In the genomic region with DNA sequence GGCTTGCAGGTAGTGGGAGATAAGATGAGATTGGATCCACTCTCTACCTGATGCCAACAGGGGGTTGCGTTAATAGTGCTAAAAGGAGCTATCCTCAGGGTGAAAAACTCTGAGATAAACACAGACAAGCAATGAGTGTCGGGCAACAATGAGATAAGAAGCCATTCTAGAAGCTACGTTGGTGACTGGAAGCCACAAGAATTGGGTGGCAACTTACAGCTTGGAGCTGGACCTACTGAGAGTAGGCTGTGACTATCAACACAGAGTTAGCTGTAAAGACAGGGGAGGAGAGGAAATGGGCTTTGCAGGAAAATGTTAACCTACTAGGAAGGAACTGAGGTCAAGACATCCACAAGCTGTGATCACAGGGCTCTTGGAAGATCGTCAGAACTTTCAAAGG, we compare ENCODE assay signal across 22 mouse cellular contexts.
DNase-seq lines count a peak whose midpoint lies in the region; ATAC-seq and TF ChIP-seq lines count a peak whose summit lies in the region.
"Had no signal": no experiment of that assay in that cellular context is flagged by ENCODE, and none has a peak within 500 bp of the region (broad histone marks: within the 10 kb centered on the region; RNA-seq: fewer than 3 reads in every experiment).

No protein-coding gene starts in this region.

- 0 out of 4 replicates have a peak, but pooled peaks of 1 of the 2 experiments have one; percentile 16 for TF ChIP-seq EP300 in MEL (IDR thresholded peaks at IDR 0.05; ENCODE audit: low read depth in 1 of 2, low read length in 2 of 2)

- TF ChIP-seq POLR2A in MEL (IDR thresholded peaks at IDR 0.05; ENCODE audit: control insufficient read depth in 1 of 2, insufficient read depth in 1 of 2, low read depth in 1 of 2, low read length in 2 of 2, poor library complexity in 1 of 2): no peak

- no peak for TF ChIP-seq CTCF in hindbrain, postnatal 0 days (IDR thresholded peaks at IDR 0.05; ENCODE audit: low read depth)
- TF ChIP-seq CTCF in MEL (IDR thresholded peaks at IDR 0.05 in 2 of 3, conservative IDR thresholded peaks at IDR 0.05 in 1 of 3; ENCODE audit: control insufficient read depth in 1 of 3, insufficient read depth in 1 of 3, low read depth in 2 of 3, low read length in 3 of 3, poor library complexity in 1 of 3, severe bottlenecking in 1 of 3): no peak

- ATAC-seq in forebrain, embryonic 13.5 days: no peak
- ATAC-seq in forebrain, embryonic 16.5 days: no peak
- no peak for ATAC-seq in hindbrain, embryonic 13.5 days (ENCODE audit: low FRiP score)
- no peak for ATAC-seq in hindbrain, postnatal 0 days
- ATAC-seq in megakaryocyte progenitor cell, adult 5-6 weeks (replicated peaks; ENCODE audit: poor library complexity): peak; percentile 73
- ATAC-seq: midbrain, embryonic 16.5 days had no signal

- 82% methylated on average over 4 of the region's 4 CpGs for WGBS in forebrain, embryonic 13.5 days
- 85% methylated on average over 4 of the region's 4 CpGs for WGBS in forebrain, embryonic 16.5 days
- 79% methylated on average over 4 of the region's 4 CpGs for WGBS in hindbrain, embryonic 13.5 days
- WGBS in hindbrain, postnatal 0 days: 82% methylated on average over 4 of the region's 4 CpGs
- 74% methylated on average over 4 of the region's 4 CpGs for WGBS in embryonic facial prominence, embryonic 10.5 days

- H3K36me3 ChIP-seq in forebrain, embryonic 13.5 days (ENCODE audit: poor library complexity, severe bottlenecking): no peaks in the 10 kb centered on the region
- no peaks in the 10 kb centered on the region for H3K36me3 ChIP-seq in forebrain, embryonic 16.5 days (ENCODE audit: control insufficient read depth, insufficient read depth)
- H3K36me3 ChIP-seq in hindbrain, embryonic 13.5 days: no peaks in the 10 kb centered on the region
- no peaks in the 10 kb centered on the region for H3K36me3 ChIP-seq in hindbrain, postnatal 0 days (ENCODE audit: insufficient read depth, low read length)
- no peaks in the 10 kb centered on the region for H3K36me3 ChIP-seq in MEL (ENCODE audit: control insufficient read depth in 1 of 2, insufficient read depth in 2 of 2, low read length in 2 of 2)
- H3K36me3 ChIP-seq in embryonic facial prominence, embryonic 10.5 days (replicated peaks): no peaks in the 10 kb centered on the region
- H3K36me3 ChIP-seq: embryonic facial prominence, embryonic 12.5 days; heart, embryonic 13.5 days; hindbrain, embryonic 15.5 days; limb, embryonic 13.5 days; lung, embryonic 15.5 days had no signal

- H3K9ac ChIP-seq in forebrain, embryonic 13.5 days: no peak overlapping the region
- no peak overlapping the region for H3K9ac ChIP-seq in forebrain, embryonic 16.5 days (replicated peaks; ENCODE audit: low read depth, low read length)
- H3K9ac ChIP-seq in hindbrain, embryonic 13.5 days: no peak overlapping the region
- H3K9ac ChIP-seq in hindbrain, postnatal 0 days (replicated peaks; ENCODE audit: low read length): no peak overlapping the region
- no peak overlapping the region for H3K9ac ChIP-seq in MEL (ENCODE audit: control insufficient read depth, low read depth, low read length, poor library complexity, severe bottlenecking)
- H3K9ac ChIP-seq: embryonic facial prominence, embryonic 12.5 days; heart, embryonic 13.5 days; hindbrain, embryonic 15.5 days; limb, embryonic 13.5 days; lung, embryonic 15.5 days had no signal

- no peak overlapping the region for H3K4me2 ChIP-seq in forebrain, embryonic 13.5 days
- no peak overlapping the region for H3K4me2 ChIP-seq in forebrain, embryonic 16.5 days (ENCODE audit: low read length)
- H3K4me2 ChIP-seq in hindbrain, embryonic 13.5 days: no peak overlapping the region
- no peak overlapping the region for H3K4me2 ChIP-seq in hindbrain, postnatal 0 days (ENCODE audit: low read depth, low read length)
- H3K4me2 ChIP-seq: embryonic facial prominence, embryonic 12.5 days; heart, embryonic 13.5 days; hindbrain, embryonic 15.5 days; limb, embryonic 13.5 days; liver, embryonic 11.5 days; lung, embryonic 15.5 days had no signal

- no peak for TF ChIP-seq RAD21 in MEL (IDR thresholded peaks at IDR 0.05; ENCODE audit: low read depth, low read length)

- H3K4me3 ChIP-seq in forebrain, embryonic 13.5 days: no peak overlapping the region
- H3K4me3 ChIP-seq in forebrain, embryonic 16.5 days (replicated peaks; ENCODE audit: low read length): no peak overlapping the region
- no peak overlapping the region for H3K4me3 ChIP-seq in hindbrain, embryonic 13.5 days
- H3K4me3 ChIP-seq in hindbrain, postnatal 0 days (ENCODE audit: low read length): no peak overlapping the region
- H3K4me3 ChIP-seq in MEL (ENCODE audit: control insufficient read depth in 1 of 2, insufficient read depth in 1 of 2, low read depth in 2 of 2, low read length in 2 of 2): no peak overlapping the region
- no peak overlapping the region for H3K4me3 ChIP-seq in embryonic facial prominence, embryonic 10.5 days
- H3K4me3 ChIP-seq: embryonic facial prominence, embryonic 12.5 days; heart, embryonic 13.5 days; hindbrain, embryonic 15.5 days; layer of hippocampus, adult 2 months; left cerebral cortex, adult 2 months; limb, embryonic 13.5 days; lung, embryonic 15.5 days; myocyte had no signal

- peaks cover 25% of the 10 kb centered on the region for H3K4me1 ChIP-seq in forebrain, embryonic 13.5 days
- H3K4me1 ChIP-seq in forebrain, embryonic 16.5 days (replicated peaks; ENCODE audit: control insufficient read depth, insufficient read depth, low read length): peaks cover 19% of the 10 kb centered on the region
- H3K4me1 ChIP-seq in hindbrain, embryonic 13.5 days (replicated peaks): peaks cover 19% of the 10 kb centered on the region
- 0 out of 2 replicates have a peak, but pooled peaks cover 2% of the 10 kb centered on the region for H3K4me1 ChIP-seq in hindbrain, postnatal 0 days (ENCODE audit: insufficient read depth, low read length)
- H3K4me1 ChIP-seq in MEL (ENCODE audit: control insufficient read depth in 1 of 2, insufficient read depth in 2 of 2, low read length in 2 of 2): peaks cover 0 to 7% of the 10 kb centered on the region in 2 experiments; a peak in 1 of 4 replicates
- peaks cover 7% of the 10 kb centered on the region for H3K4me1 ChIP-seq in embryonic facial prominence, embryonic 10.5 days
- H3K4me1 ChIP-seq: heart, embryonic 13.5 days; lung, embryonic 15.5 days; megakaryocyte, embryonic 14.5 days had no signal

- no peaks in the 10 kb centered on the region for H3K9me3 ChIP-seq in forebrain, embryonic 13.5 days (replicated peaks)
- H3K9me3 ChIP-seq in forebrain, embryonic 16.5 days (ENCODE audit: control insufficient read depth, low read length): no peaks in the 10 kb centered on the region
- no peaks in the 10 kb centered on the region for H3K9me3 ChIP-seq in hindbrain, embryonic 13.5 days
- no peaks in the 10 kb centered on the region for H3K9me3 ChIP-seq in hindbrain, postnatal 0 days (ENCODE audit: low read length)
- H3K9me3 ChIP-seq in MEL (replicated peaks; ENCODE audit: insufficient read depth, low read length): no peaks in the 10 kb centered on the region
- H3K9me3 ChIP-seq in embryonic facial prominence, embryonic 10.5 days: no peaks in the 10 kb centered on the region
- H3K9me3 ChIP-seq: embryonic facial prominence, embryonic 12.5 days; heart, embryonic 13.5 days; hindbrain, embryonic 15.5 days; limb, embryonic 13.5 days; lung, embryonic 15.5 days; megakaryocyte, embryonic 14.5 days had no signal

- no peak for DNase-seq in hindbrain, postnatal 0 days (ENCODE audit: low spot score)
- DNase-seq in MEL (ENCODE audit: low read depth, low spot score): peak; percentile 33
- DNase-seq in embryonic facial prominence, embryonic 10.5 days (ENCODE audit: low spot score): no peak
- DNase-seq: heart, postnatal 10 days; lung, postnatal 36 days; thymus, adult 2 months; thymus, postnatal 36 days had no signal

- H3K27me3 ChIP-seq in forebrain, embryonic 13.5 days: no peaks in the 10 kb centered on the region
- no peaks in the 10 kb centered on the region for H3K27me3 ChIP-seq in forebrain, embryonic 16.5 days (replicated peaks; ENCODE audit: control insufficient read depth, insufficient read depth, low read length)
- no peaks in the 10 kb centered on the region for H3K27me3 ChIP-seq in hindbrain, embryonic 13.5 days
- no peaks in the 10 kb centered on the region for H3K27me3 ChIP-seq in hindbrain, postnatal 0 days (ENCODE audit: insufficient read depth, low read length)
- H3K27me3 ChIP-seq in MEL (ENCODE audit: control insufficient read depth in 1 of 2, insufficient read depth in 2 of 2, low read length in 2 of 2): peaks cover 2 to 4% of the 10 kb centered on the region in 2 experiments; a peak in 2 of 4 replicates
- H3K27me3 ChIP-seq in embryonic facial prominence, embryonic 10.5 days (replicated peaks; ENCODE audit: low read depth, poor library complexity, severe bottlenecking): no peaks in the 10 kb centered on the region
- H3K27me3 ChIP-seq: embryonic facial prominence, embryonic 12.5 days; heart, embryonic 13.5 days; hindbrain, embryonic 15.5 days; lung, embryonic 15.5 days; megakaryocyte, embryonic 14.5 days had no signal

- no peaks in the 10 kb centered on the region for H3K79me2 ChIP-seq in MEL (ENCODE audit: control insufficient read depth, insufficient read depth, low read length, poor library complexity)

- peak overlapping the region; percentile 67 for H3K27ac ChIP-seq in forebrain, embryonic 13.5 days
- H3K27ac ChIP-seq in forebrain, embryonic 16.5 days (ENCODE audit: low read length): no peak overlapping the region; the same call in 1 of the 2 replicates
- peak overlapping the region; percentile 64; the same call in 1 of the 2 replicates for H3K27ac ChIP-seq in hindbrain, embryonic 13.5 days
- H3K27ac ChIP-seq in hindbrain, postnatal 0 days: no peak overlapping the region
- H3K27ac ChIP-seq in MEL (ENCODE audit: control insufficient read depth, low read depth, low read length): no peak overlapping the region
- no peak overlapping the region for H3K27ac ChIP-seq in embryonic facial prominence, embryonic 10.5 days (replicated peaks)
- H3K27ac ChIP-seq: embryonic facial prominence, embryonic 12.5 days; heart, embryonic 13.5 days; hindbrain, embryonic 15.5 days; layer of hippocampus, adult 2 months; left cerebral cortex, adult 2 months; limb, embryonic 13.5 days; lung, embryonic 15.5 days had no signal

TF ChIP-seq in MEL, 35 proteins besides CTCF, POLR2A, EP300 and RAD21:
- TF ChIP-seq HCFC1 (IDR thresholded peaks at IDR 0.05; ENCODE audit: low read depth, low read length): no peak
- no peak for TF ChIP-seq JUND (IDR thresholded peaks at IDR 0.05; ENCODE audit: low read depth, low read length)

Comparison
In these comparisons a context has a peak if more than half of its experiments do, and no peak if none do; other contexts are left out.
1. H3K27ac ChIP-seq: peak in forebrain, embryonic 13.5 days (single experiment) and hindbrain, embryonic 13.5 days (single experiment); none in forebrain, embryonic 16.5 days (single experiment), hindbrain, postnatal 0 days (single experiment), MEL (single experiment) and embryonic facial prominence, embryonic 10.5 days (single experiment).